Mouse (Mus musculus): ENCODE results near the gene Shc4.

Shc4 gene

DNA sequence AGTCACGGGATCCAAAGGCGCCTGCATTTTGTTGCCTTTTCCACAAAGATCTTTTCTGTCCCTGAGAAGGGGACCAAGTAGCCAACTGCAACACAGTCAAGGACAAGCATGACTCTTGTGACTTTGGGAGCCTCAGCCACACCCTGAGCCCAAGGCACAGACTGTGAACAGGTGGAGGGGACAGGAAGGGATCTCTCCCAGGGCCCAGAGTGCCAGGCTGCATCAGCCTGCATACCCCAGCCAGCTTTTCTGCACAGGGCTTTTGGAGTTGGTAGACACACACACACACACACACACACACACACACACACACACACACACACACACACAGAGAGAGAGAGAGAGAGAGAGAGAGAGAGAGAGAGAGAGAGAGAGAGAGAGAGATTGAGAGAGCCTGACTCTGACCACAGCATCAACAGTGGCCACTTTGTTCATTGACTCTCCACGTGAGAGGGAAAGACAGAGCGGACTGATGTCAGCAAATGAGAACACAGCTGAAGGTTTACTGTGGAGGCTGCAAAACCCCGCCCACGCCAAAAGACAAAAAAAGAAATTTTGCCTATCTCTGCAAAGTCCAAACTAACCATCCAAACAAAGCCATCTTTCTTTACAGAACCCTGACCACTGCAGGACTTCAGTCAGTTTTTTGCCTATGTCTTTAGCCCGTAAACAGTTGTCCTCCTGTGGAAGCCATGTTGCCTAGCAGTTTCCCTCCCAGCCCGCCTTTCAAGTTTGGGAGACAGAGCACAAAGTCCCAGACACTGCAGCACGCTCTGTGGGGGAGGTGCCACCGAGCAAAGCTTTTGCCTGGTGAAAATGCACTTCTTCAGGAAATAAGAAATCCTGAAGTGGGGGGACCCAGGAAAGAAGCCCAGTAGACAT is 39.1 kb downstream of the Shc4 start:
- DNase-seq (ENCODE audit: low read depth, low spot score) = no peak

DNA sequence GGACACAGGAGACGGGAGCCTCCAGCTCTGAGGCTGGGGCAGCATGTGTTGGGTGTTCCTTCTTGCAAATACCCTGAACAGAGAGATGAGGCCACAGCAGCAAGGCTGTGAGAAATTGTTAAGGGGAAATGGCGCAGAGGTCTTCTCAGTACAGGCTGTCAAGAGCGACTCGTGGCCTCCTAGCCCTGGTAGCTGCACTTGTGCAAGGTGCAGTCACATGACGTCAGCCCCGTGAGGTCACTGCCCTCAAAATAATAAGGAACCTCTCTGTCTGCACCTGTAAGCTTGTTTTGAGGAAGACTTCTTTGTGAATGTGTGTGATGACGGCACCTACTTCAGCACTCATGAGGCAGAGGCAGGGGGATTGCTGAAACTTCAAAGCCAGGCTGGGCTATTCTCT is 40.1 kb downstream of the Shc4 start:
- no peak for DNase-seq (ENCODE audit: low read depth, low spot score)

DNA sequence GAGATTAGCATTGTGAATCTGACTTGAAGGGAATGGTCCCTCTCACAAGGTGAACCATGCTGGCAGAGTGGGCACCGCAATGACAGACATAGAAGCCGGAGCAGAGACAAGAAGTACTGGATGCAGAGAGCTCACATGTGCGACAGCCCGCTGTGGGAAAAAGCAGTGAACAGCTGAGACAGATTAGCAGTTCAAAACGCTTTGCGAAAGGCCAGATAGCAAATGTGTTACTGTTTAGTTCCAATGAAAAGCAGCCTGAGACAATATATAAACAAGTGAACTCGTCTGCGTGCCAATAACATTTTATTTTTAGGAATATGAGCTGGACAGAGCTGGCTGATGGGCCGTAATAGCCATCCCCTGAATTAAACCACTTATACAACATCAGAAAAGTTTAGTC is 42.1 kb downstream of the Shc4 start:
- DNase-seq (ENCODE audit: low read depth, low spot score) = no peak

GRCm38 (mm10) chr2:125672957-125673631 is 50.9 kb downstream of the Shc4 start, which contains the start of gene Eid1:
Gene Eid1, plus strand, starts transcription at chr2:125673095.
- no peak for DNase-seq (ENCODE audit: low read depth, low spot score)

GRCm38 (mm10) chr2:125672568-125672956 is 51.4 kb downstream of the Shc4 start:
- no peak for DNase-seq (ENCODE audit: low read depth, low spot score)

GRCm38 (mm10) chr2:125670846-125671245 is 53.1 kb downstream of the Shc4 start:
- no peak for DNase-seq (ENCODE audit: low read depth, low spot score)

DNA sequence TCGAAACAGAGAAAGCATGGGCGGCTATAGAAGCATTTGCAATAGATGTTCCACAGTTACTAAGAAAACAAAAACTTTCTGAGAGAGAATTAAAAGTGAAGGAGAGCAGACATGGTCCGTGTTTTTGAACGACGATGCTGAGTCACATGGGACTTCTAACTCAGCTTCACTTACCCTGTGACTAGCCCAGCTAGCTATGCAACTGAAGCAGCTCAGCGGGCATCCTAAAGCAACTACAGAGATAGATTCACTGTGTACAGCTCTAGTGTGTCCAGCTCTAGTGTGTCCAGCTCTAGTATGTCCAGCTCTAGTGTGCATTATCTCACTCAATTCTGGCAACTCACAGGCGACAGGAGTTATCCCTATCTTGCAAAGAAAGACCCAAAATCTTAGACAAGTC is 56.2 kb downstream of the Shc4 start:
- no peak for DNase-seq (ENCODE audit: low read depth, low spot score)

GRCm38 (mm10) chr2:125667184-125667583 is 56.8 kb downstream of the Shc4 start:
- DNase-seq (ENCODE audit: low read depth, low spot score) = no peak

DNA sequence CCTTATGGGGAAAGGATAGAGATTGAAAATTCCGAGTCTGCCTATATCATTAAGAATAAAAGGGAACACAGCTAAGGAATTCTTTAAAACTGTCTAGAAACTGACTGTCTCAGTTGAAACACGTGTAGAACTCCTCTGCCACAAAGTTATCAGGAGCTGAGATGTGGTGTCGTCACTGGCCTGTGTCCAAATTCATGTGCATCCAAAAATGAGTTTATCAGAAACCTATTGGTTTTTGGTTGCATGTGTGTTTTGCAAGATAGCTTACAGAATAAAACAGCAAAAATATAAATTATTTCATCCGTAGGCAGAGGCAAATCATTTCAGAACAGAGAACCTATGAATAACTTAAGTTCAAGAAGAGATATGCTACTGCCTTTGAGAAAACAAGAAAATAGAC is 57.3 kb downstream of the Shc4 start:
- DNase-seq (ENCODE audit: low read depth, low spot score) = no peak

GRCm38 (mm10) chr2:125665909-125666308 is 58.0 kb downstream of the Shc4 start:
- no peak for DNase-seq (ENCODE audit: low read depth, low spot score)

- DNase-seq (ENCODE audit: low read depth, low spot score) = no peak
Measured at GRCm38 (mm10) chr2:125665213-125665612, 58.7 kb downstream of the Shc4 start.

DNA sequence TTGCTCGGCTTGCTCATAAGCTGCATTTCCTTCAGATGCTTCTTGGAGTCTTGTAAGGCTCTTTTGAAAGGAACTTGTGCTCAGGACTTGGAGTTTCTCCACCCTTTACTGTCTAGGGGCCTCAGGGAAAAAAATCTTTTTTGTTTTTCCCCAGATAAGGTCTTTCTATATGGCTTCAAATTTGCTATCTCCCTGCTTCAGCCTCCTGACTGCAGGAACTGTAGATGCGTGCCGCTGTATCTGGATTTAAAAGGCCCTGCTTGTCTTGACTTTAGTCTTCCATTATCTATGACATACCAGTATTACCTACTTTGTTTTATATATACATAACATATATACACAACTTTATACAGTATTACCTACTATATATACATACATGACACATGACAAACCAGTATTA is 61.4 kb downstream of the Shc4 start:
- DNase-seq (ENCODE audit: low read depth, low spot score) = no peak

GRCm38 (mm10) chr2:125661156-125661555 is 62.8 kb downstream of the Shc4 start:
- no peak for DNase-seq (ENCODE audit: low read depth, low spot score)

DNA sequence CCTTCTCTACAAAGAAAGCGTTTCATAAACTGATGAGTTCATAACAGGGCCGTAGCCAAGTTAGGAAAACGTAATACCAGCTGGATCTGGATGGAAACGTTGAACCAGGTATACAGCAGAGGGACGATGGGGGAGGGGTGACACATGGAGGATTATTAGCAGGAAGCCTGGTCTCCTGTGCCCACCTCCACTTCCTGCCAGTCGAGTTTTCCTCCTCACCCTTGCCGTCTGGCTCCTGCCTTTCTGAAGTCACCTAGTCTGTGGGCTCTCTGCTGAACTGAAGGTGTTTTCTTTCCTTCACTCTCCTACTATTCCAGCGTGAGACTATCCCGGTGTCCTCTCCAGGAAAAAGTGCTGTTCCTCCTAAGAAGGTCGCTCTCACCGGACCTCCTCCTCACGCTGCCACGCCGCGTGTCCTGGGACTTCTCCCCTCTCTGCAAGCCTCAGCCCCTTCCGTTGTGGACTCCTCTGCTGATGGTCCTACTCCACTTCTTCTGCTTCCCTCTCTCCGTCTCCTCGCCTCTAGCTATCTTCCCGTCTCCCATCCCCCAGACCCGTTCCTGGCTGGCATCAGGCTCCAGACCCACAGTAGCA is 63.3 kb downstream of the Shc4 start:
- no peak for DNase-seq (ENCODE audit: low read depth, low spot score)

DNA sequence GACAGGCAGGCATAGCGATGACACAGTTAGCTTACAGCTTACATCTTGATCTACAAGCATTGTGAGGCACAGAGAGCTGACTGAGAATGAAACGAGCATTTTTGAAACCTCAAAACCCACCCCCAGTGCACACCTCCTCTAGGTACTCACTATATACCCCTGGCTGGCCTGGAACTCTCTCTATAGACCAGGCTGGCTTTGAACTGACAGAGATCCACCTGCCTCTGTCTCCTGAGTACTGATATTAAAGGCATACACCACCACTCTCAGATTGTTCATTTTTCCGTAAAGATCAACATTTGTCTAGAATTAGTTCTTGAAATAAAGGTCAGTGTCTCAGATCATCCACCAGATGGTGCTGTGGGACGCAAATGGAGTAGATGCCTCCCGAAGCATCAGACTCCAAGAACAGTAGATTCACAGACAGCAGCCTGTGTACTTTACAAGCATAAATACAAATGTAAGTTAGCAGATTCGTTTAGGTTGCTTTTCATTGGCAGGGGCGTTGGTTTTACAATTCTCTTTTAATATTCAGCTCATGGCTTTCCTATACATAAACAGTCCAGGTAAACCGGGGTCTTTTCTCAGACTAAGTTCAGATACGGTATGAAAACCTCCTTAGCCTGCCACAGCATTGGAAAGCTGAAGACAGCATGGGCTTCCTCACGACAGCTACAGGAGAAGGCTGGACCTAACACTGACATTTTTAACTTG is 64.0 kb downstream of the Shc4 start:
- DNase-seq (ENCODE audit: low read depth, low spot score) = no peak

- no peak for DNase-seq (ENCODE audit: low read depth, low spot score)
Measured at GRCm38 (mm10) chr2:125655391-125655790, 68.6 kb downstream of the Shc4 start.

DNA sequence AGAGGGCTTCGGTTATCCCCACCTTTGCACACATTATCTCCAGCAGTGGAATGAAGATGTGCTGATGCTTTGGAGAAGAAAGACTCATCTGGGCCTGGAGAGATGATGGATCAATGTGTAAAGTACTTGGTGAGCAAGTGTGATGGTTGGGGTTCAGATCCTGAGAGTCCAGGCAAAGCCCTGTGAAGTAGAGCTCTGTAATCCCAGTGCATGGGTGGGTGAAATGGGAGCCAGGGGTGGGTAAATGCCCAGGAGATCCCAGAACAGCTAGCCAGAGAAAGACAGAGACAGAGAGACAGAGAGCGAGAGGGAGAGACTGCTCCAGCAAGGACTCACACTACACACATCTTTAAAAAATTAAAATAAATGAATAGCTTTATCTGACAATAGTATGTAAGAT is 70.7 kb downstream of the Shc4 start:
- DNase-seq (ENCODE audit: low read depth, low spot score) = no peak

DNA sequence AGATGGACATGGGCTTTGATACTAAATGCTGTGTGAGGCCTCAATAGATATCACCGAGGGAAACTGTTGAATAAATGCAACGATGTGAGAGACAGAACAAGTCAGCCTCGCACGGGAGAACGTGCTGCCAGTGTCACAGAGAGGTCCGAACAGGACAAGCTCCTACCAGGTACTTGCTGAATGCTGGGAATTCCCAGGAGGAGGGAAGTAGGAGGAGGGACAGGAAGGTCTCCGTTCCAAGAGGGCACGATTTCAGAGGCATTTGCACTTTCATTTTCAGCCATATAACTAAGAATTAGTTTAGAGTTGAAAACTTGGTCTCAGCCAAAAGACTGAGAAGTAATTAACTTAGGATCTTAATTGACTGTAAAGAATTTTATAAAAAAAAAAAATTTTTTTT is 72.4 kb downstream of the Shc4 start:
- DNase-seq (ENCODE audit: low read depth, low spot score) = no peak

DNA sequence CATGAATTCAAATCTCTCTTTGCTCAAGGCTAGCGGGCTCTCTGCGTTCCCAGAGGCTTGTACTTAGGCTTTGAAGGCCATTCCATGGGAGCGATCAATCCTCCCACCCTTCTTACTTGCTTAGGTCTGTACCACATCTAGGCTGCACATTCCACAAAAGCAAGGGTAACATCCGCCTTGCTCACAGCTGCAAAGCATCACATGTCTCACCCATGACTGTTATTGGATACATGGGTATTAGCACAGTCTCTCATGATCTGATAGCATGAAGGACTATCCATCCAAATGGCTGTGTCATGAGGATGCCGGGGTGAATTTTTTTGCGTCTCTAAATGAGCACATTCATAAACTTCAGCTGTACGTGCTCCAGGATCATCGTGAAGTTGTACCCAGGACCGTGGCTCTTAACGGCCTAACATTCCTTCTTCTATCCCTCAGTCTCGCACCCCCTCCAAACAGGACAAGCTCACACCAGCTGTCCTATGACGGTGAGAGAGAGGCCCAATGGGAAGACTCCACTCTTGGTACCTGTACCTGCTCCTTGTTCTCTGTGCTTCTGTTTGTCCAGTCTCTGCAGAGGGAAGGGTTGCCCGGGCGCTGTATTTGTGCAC is 73.1 kb downstream of the Shc4 start:
- no peak for DNase-seq (ENCODE audit: low read depth, low spot score)

DNA sequence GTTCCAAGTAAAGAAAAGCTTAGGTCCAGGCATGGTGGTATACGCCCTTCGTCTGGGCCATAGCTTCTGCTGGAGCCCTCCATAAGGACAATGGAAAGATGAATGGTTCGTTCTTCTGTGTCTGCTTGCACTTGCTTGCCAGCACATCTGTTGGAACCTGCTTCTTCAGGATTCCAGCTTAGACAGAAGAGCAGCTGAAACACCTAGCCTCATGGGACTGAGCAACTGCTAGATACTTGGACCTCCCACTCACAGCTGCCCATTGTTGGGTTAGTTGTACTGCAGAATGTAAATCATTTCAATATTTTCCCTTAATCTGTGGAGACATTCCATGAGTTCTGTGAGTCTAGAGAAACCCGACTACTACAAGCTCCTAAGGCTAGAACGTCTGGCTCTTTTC is 73.9 kb downstream of the Shc4 start:
- no peak for DNase-seq (ENCODE audit: low read depth, low spot score)

GRCm38 (mm10) chr2:125644912-125645311 is 79.0 kb downstream of the Shc4 start:
- no peak for DNase-seq (ENCODE audit: low read depth, low spot score)

DNA sequence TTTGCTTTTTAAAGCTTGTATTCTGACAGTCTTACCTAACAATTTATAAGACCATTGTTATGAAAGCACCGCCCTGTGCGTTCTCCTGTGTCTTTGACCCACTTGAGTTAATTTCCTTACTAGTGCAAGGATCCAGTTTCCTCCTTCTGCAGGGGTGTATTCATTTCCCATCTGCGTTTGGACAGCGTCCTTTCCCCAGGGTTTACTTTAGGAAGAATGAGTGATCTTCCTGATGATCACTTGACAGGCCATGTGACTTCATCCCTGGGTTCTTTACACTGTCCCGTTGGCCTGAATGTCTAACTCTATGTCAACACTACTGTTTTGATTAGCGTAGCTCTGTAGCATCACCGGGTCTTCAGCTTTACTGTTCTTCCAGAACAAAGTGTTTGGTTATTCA is 86.6 kb downstream of the Shc4 start:
- no peak for DNase-seq (ENCODE audit: low read depth, low spot score)
